Mouse (Mus musculus) erythroblast, embryonic 14.5 days (primary cell): ENCODE measurements around the gene Gng8. TPM values are rescaled to one million over a fixed set of nuclear protein-coding genes. Genes with fewer than 3 reads are reported as not detected.

ENCODE experiments used
- H3K27me3 ChIP-seq: 2 replicates; pipeline ENCODE4 v1.6.1; 2012; ENCODE audit warnings: inconsistent platforms; ENCODE audit not compliant: control insufficient read depth
- H3K36me3 ChIP-seq: 2 replicates; pipeline ENCODE4 v1.6.1; 2012; ENCODE audit warnings: mild to moderate bottlenecking, inconsistent platforms; ENCODE audit not compliant: control insufficient read depth
- H3K4me1 ChIP-seq: 2 replicates; pipeline ENCODE4 v1.6.1; 2012; ENCODE audit warnings: inconsistent platforms; ENCODE audit not compliant: control insufficient read depth
- H3K4me3 ChIP-seq: replicated peaks from 2 replicates; pipeline ENCODE3; 2012; ENCODE audit warnings: moderate library complexity, mild to moderate bottlenecking, inconsistent platforms
- H3K9me3 ChIP-seq: 2 replicates; pipeline ENCODE4 v1.6.1; 2012; ENCODE audit warnings: low read length, inconsistent platforms, mixed read lengths; ENCODE audit not compliant: control insufficient read depth
- GATA1 ChIP-seq: IDR thresholded peaks from 2 replicates; pipeline ENCODE4 v1.6.1; 2012; ENCODE audit warnings: low read length, inconsistent platforms, mixed read lengths
- TAL1 ChIP-seq: IDR thresholded peaks from 3 replicates; pipeline ENCODE4 v1.6.1; 2012; ENCODE audit warnings: low read length, inconsistent platforms, mixed read lengths
- polyA plus RNA-seq: library from polyadenylated mRNA; stranded (reverse); fragments of >175 nt; gene quantifications from 2 replicates; pipeline ENCODE4 v1.2.3, GENCODE M21; 2012

Gng8 gene
- polyA plus RNA-seq, 1 experiment = not detected

DNA sequence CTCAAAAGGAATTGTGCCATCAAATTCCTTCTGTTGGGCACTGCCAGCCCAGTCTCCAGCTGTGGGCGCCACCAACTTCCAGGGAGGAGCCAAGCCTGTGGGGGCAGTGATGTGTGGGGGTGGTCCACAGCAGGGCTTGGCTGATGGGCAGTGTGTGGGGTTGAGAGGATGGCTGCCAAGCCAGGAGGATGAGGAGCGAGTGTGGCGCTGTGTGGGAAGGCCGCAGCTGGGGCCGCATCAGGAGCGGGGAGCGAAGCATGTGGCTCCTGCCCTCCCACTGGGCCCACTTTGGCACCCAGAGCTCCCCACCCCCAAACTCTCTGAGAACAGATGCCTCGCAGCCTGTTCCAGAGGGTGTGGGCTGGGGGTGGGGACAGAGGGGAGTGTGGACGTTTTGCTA is 26.4 kb downstream of the Gng8 start:
- peaks cover 47% of the 10 kb centered on the region for H3K4me1 ChIP-seq
- no peak overlapping the region for H3K4me3 ChIP-seq
- peaks cover 86% of the 10 kb centered on the region for H3K36me3 ChIP-seq
- TF ChIP-seq GATA1 (no peak), TAL1 (no peak)
- H3K9me3 ChIP-seq = no peaks in the 10 kb centered on the region
- no peaks in the 10 kb centered on the region for H3K27me3 ChIP-seq

DNA sequence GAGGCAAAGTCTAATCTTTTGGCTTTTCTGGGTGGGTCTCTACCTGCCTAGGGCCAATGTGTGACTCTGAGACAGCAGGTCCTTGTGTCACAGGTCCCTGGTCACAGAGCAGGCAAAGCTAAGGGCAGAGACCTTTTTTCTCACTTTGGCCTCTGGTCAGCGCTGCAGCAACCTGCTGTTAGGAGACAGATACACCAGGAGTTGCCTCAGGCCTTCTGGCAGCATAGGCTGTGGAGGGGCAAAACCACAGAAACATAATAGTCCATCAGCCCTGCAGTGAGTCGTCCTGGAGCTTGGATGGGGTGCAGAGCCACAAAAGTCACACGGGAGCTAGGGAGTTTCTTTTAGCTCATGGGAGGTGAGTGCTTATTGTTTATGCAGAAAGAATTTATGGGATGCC is 27.1 kb downstream of the Gng8 start:
- TF ChIP-seq GATA1 (no peak), TAL1 (no peak)
- Histone ChIP-seq H3K36me3 (peaks cover 86% of the 10 kb centered on the region), H3K9me3 (no peaks in the 10 kb centered on the region), H3K4me1 (peaks cover 48% of the 10 kb centered on the region), H3K27me3 (no peaks in the 10 kb centered on the region), H3K4me3 (no peak overlapping the region)

DNA sequence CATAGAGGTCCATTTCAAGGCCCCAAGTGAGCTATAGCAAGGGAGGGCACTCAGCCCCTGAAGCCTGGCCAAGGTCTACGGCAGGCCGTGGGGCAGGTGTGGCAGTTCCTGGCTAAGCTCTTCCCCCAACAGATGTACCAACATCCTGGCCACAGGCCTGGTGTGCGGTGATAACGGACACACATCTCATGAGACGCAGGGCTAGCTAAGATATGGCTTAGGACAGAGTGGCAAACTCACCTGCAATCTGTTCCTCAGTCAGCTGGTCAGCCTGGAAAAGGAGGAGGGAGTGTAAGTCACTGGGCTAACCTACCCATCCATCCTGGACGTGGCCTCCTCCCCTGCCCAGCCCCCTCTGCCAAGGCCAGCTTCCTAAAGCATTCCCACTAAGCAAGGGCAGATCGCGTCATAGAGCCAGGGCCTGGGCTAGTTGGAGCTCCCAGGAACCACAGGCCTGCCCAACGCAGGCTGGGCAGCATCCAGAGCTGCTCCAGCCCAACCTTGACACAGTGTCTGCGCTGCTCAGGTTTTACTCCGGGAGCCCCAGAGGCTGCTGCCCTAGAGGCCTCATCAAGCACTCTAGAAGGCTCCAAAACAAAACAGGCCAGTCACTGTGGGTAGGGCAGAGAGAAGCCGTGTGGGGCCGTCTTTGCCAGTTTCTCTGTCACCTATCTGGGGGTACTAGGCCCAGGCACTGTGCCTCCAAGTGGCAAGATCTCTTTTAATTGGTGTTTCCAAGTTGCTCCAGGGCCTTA is 28.0 kb downstream of the Gng8 start:
- peaks cover 78% of the 10 kb centered on the region for H3K36me3 ChIP-seq
- H3K9me3 ChIP-seq = no peaks in the 10 kb centered on the region
- no peaks in the 10 kb centered on the region for H3K27me3 ChIP-seq
- H3K4me1 ChIP-seq = peaks cover 52% of the 10 kb centered on the region
- H3K4me3 ChIP-seq = peak overlapping the region; percentile 24
- TF ChIP-seq GATA1 (no peak), TAL1 (peak; percentile 62)

DNA sequence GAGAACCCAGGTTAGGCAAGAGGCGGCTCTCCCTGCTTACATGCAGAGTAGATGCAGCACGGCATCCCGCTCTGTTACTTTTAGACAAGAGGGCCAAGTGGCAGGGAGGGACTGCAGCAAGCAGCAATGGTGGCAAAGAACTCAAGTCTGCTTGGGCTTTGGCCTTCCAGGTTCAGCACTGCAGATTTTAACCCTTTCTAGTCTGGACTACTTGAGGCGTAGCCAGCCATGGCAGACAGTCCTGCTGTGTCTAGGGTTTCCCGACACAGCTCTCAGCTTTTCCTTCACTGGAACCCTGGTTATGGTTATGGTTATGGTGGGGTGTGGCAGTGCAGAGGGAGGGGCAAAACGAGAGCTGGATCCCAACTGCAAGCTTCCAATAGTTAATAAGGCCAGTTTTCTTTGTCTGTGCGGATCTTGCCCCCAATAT is 28.6 kb downstream of the Gng8 start:
- Histone ChIP-seq H3K4me3 (peak overlapping the region; percentile 1), H3K4me1 (peaks cover 56% of the 10 kb centered on the region), H3K9me3 (no peaks in the 10 kb centered on the region), H3K27me3 (no peaks in the 10 kb centered on the region), H3K36me3 (peaks cover 72% of the 10 kb centered on the region)
- TF ChIP-seq TAL1 (no peak), GATA1 (no peak)

DNA sequence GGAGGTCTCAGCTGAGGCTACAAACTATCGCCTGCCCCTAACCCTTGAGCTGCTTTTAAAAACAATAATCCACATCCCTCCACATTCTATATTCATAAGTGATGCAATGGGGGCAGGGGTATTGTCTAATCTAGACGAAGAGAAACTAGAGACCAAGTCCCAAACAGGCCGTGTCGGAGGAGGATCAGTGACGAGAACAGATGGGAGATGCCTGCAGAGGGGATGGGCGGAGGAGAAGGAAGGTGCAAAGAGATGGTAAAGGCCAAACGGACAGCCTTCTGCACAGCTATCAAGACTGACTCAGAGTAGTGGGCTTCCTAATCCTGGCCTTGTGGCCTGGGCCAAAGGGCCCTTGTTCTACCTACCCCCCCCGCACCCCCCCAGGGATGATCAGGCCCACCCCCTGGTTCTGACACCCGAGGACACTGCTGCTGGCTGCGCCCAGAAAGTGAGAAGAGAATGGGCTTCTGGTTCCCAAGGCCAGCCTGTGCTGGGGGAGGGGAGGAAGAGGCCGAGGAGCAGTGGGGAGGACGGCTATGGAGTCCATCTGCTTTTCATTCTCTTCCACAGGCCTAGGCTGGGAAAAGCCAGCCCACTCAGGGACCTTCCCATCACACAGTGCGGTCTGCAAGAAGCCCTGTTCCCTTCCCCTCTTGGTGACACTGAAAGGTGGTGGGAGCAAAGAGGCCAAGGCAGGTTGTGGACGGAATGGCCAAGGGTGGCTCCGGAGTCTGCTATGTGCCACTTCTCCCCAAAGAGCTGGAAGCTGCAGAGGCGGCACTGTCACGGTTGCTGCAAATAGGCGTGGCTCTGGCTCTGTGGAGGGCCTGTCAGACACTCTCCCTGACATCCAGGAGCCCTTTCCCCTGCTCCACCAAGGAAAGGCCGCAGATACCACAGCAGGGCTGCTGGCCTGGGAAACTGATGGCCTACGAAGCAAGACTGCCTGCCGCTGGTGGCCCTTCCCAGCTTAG is 29.5 kb downstream of the Gng8 start:
- H3K9me3 ChIP-seq = no peaks in the 10 kb centered on the region
- peaks cover 63% of the 10 kb centered on the region for H3K36me3 ChIP-seq
- TF ChIP-seq TAL1 (no peak), GATA1 (no peak)
- no peaks in the 10 kb centered on the region for H3K27me3 ChIP-seq
- peaks cover 56% of the 10 kb centered on the region for H3K4me1 ChIP-seq
- H3K4me3 ChIP-seq = peak overlapping the region; percentile 98

DNA sequence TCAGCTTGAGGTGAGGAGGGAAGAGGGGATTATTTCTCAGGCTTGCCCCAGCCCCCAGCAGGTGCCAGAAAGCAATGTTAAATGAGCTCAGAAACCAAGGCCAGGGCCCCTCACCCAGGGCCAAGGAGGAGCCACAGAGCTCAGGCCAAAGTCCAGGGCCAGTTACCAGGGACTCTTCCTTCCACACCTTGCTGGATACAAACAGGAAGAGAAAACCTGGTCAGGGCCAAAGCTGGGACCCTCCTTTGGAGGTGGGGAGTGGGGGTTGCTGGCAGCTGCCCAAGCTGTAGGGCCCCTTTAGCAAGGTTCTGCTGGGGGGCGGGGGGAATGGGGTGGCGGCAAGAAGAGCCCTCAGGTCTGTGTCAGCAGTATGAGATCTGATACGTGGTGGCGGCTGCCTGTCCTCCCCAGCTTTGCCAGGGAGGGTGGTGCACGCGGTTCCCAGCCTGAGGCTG is 30.3 kb downstream of the Gng8 start:
- H3K36me3 ChIP-seq = peaks cover 55% of the 10 kb centered on the region
- H3K4me3 ChIP-seq = peak overlapping the region; percentile 98
- no peaks in the 10 kb centered on the region for H3K9me3 ChIP-seq
- TF ChIP-seq TAL1 (no peak), GATA1 (no peak)
- no peaks in the 10 kb centered on the region for H3K27me3 ChIP-seq
- peaks cover 56% of the 10 kb centered on the region for H3K4me1 ChIP-seq

DNA sequence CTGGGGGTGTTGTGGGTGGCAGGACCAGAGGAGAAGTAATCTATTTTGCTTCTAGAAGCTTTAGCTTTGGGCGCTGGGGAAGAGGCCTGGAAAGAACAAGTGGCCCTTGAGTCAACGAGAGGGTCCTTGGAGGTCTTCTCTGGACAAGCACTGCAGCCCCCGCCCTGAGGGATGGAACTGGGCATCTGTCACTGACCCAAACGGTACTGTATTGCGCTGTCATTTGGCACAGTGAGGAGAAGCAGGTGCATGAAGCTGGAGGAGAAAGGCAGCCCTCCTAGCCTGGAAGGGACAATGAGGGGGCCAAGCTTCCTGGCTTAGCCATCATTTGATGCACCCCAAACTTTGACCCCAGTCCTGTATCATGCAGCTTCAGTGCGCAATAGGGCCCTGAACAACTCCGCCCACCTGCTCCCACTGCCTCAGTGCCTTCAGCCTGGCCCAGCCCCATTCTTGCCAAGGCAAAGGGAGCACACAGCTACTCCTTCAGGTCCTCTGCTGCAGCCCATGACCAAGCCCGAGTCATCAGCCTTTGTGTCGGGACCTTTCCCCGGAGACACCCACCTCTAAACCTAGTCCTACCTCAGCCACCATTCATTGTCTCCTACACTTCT is 30.9 kb downstream of the Gng8 start:
- peaks cover 56% of the 10 kb centered on the region for H3K4me1 ChIP-seq
- TF ChIP-seq TAL1 = no peak
- no peaks in the 10 kb centered on the region for H3K27me3 ChIP-seq
- peak overlapping the region; percentile 98 for H3K4me3 ChIP-seq
- peaks cover 49% of the 10 kb centered on the region for H3K36me3 ChIP-seq
- no peaks in the 10 kb centered on the region for H3K9me3 ChIP-seq

DNA sequence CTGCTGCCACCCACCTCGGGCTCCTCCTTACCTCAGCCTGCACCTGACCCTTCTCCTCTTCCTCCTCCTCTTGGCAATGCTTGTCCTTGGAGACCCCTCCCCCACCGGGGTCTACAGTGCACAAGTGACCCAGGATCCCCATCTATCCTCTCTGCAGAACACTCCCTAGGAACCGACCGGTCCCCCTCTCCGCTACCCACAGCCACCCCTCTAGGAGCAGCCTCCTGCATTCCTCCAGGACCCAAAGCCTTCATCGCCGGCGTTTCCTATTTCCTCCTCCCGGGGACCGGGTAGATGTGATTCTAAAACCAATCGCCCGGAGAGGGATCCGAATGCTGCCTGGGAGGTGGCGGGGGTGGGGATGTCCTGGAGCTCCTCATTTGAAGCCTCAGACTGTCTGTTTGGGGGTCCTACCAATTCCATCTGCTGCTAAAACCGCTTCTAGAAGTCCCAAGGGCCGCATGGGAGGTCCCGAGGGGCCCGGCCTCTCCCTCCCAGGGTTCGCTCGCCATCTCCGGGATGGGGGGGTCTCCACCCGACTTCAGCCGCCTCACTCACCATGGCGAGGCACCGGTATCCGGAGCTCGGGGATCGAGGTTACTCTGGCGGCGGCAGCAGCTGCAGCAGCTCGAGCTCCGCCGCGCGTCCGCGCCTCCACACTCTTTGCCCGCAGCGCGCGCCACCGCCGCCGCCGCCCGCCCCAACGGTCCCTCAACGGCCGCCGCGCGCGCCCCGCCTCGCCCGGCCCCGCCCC is 31.9 kb downstream of the Gng8 start:
- Histone ChIP-seq H3K9me3 (no peaks in the 10 kb centered on the region), H3K4me3 (peak overlapping the region; percentile 98), H3K4me1 (peaks cover 55% of the 10 kb centered on the region), H3K36me3 (peaks cover 39% of the 10 kb centered on the region), H3K27me3 (no peaks in the 10 kb centered on the region)
- TF ChIP-seq TAL1 (no peak), GATA1 (no peak)
